Mouse (Mus musculus) lung, embryonic 14.5 days (tissue): ENCODE data around the gene Eea1. TPM values are rescaled to one million over a fixed set of nuclear protein-coding genes. Genes with fewer than 3 reads are reported as not detected.
"Not testable (repeated sequence)": the region's sequence is repeated elsewhere in the genome, so short reads cannot be mapped to it uniquely, and the experiment has no call there.

Source experiments
- ATAC-seq: fragments of 200-750 bp; cut with Nextera tagmentation; 2 replicates; pipeline ENCODE4 v1.8.0; 2017; ENCODE audit warnings: mild to moderate bottlenecking, moderate TSS enrichment, moderate library complexity; ENCODE audit not compliant: insufficient read depth
- DNase-seq: peaks from one replicate; pipeline ENCODE4 v3.0.0-alpha.2; 2015
- H3K27ac ChIP-seq: fragments of 300-500 bp; sonication (generic); 2 replicates; pipeline ENCODE4 v1.5.1; 2014; ENCODE audit warnings: low read depth, mild to moderate bottlenecking, moderate library complexity
- H3K27me3 ChIP-seq: fragments of 300-500 bp; sonication (generic); 2 replicates; pipeline ENCODE4 v1.6.1; 2014; ENCODE audit warnings: low read length, control low read depth; ENCODE audit not compliant: insufficient read depth
- H3K36me3 ChIP-seq: fragments of 300-500 bp; sonication (generic); 2 replicates; pipeline ENCODE4 v1.6.1; 2014; ENCODE audit warnings: control low read depth; ENCODE audit not compliant: insufficient read depth
- H3K4me1 ChIP-seq: fragments of 300-500 bp; sonication (generic); 2 replicates; pipeline ENCODE4 v1.6.1; 2014; ENCODE audit warnings: antibody characterized with exemption, control low read depth; ENCODE audit not compliant: insufficient read depth
- H3K4me2 ChIP-seq: fragments of 300-500 bp; sonication (generic); 2 replicates; pipeline ENCODE4 v1.6.1; 2014; ENCODE audit warnings: mild to moderate bottlenecking
- H3K4me3 ChIP-seq: fragments of 300-500 bp; sonication (generic); 2 replicates; pipeline ENCODE4 v1.5.1; 2014; ENCODE audit warnings: low read depth, low read length
- H3K9ac ChIP-seq: fragments of 300-500 bp; sonication (generic); 2 replicates; pipeline ENCODE4 v1.6.1; 2014
- H3K9me3 ChIP-seq: fragments of 300-500 bp; sonication (generic); 2 replicates; pipeline ENCODE4 v1.6.1; 2016; ENCODE audit warnings: low read depth, low read length, control low read depth
- CTCF ChIP-seq: IDR thresholded peaks from 2 replicates; pipeline ENCODE4 v1.5.1; 2016; ENCODE audit warnings: antibody characterized with exemption, low read depth
- WGBS: fragments of 180-500 bp; shearing (Covaris S2); extraction: QIAGEN DNeasy Blood & Tissue Kit; methylation state at CpG from one replicate; pipeline ENCODE4 v1.1.7; 2014; 5-methylcytosine and 5-hydroxymethylcytosine counted together
- polyA plus RNA-seq: library from polyadenylated mRNA; unstranded; fragments of >200 nt; fragmentation: Nextera tagmentation; extraction: Ambion mirVana; gene quantifications from 2 replicates; pipeline ENCODE4 v1.2.1, GENCODE M21; 2014

The Eea1 gene
- polyA plus RNA-seq, 1 experiment from 2014 or later, result 22.4 TPM

DNA sequence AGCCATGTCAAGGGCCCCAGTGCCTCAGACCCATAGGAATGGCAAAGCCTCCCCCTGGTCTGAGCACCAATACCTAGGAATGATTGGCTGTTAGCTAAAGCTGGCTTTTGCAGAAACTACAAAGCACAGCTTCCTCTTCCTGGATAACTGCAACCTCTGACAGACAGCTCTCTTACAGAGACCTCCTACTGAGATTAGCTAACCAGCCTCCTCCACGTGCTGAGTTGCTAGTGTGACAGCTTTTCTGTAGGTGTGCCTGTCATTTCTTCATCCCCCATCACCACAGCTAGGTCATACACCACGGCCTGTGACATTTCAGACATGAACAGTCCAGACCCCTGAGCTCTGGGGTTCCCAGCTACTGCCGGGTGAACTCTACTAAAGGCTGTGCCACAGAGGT, 126.9 kb downstream of the Eea1 start:
- WGBS, result 37% methylated on average over 3 of the region's 3 CpGs
- no peaks in the 10 kb centered on the region for H3K36me3 ChIP-seq
- no peaks in the 10 kb centered on the region for H3K9me3 ChIP-seq
- TF ChIP-seq CTCF, result no peak
- no peaks in the 10 kb centered on the region for H3K27me3 ChIP-seq
- H3K4me1 ChIP-seq, result no peaks in the 10 kb centered on the region
- no peak overlapping the region for H3K27ac ChIP-seq
- no peak overlapping the region for H3K4me2 ChIP-seq
- no peak for ATAC-seq
- no peak overlapping the region for H3K9ac ChIP-seq
- no peak overlapping the region for H3K4me3 ChIP-seq
- DNase-seq, result no peak

DNA sequence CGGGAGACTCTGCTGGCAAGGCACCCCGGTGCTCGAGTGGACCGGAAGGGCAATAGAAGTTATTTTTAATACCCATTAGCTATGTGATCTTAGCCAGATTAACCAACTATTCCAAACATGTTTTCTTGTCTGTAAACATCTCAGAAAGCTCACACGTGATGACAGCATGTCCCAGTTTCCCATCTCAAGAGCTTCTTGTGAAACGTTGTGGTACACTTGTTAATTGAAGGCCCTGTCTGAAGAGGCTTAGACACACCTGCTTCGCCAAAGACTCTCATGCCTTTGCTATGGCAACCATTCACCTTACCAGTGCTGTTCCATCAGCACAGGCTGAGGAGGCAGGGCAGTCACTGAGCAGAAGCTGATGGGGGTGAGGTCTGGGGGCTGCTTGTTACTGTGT, 133.9 kb downstream of the Eea1 start:
- Histone ChIP-seq H3K9me3 (no peaks in the 10 kb centered on the region), H3K4me2 (no peak overlapping the region), H3K9ac (no peak overlapping the region), H3K27ac (no peak overlapping the region), H3K36me3 (no peaks in the 10 kb centered on the region), H3K27me3 (no peaks in the 10 kb centered on the region), H3K4me1 (no peaks in the 10 kb centered on the region), H3K4me3 (no peak overlapping the region)
- ATAC-seq (no peak), DNase-seq (no peak)
- 65% methylated on average over 7 of the region's 7 CpGs for WGBS
- no peak for TF ChIP-seq CTCF

DNA sequence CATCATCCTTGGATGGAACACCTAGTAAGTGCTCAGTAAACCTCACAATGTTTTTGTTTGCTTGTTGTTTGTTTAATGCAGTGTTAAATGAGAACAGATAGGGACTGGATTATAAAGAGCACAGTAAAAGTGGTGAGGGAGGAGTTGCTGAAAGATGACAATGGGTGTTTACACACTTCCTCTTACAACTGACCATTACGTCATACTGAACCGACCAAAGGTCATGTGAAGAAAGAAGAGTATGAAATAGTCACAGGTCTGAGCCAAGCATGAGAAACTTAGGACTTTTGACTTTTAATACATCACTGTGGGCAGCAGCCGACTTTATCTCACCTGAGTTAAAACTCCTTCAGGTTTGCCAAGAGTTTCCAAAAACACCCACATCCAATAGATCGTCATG, 135.0 kb downstream of the Eea1 start:
- no peak for TF ChIP-seq CTCF
- ATAC-seq (no peak), DNase-seq (no peak)
- no peak overlapping the region for H3K4me2 ChIP-seq
- no peak overlapping the region for H3K27ac ChIP-seq
- H3K4me1 ChIP-seq, result no peaks in the 10 kb centered on the region
- H3K9me3 ChIP-seq, result no peaks in the 10 kb centered on the region
- H3K27me3 ChIP-seq, result no peaks in the 10 kb centered on the region
- H3K4me3 ChIP-seq, result no peak overlapping the region
- WGBS, result 41% methylated on average over 4 of the region's 4 CpGs
- H3K36me3 ChIP-seq, result no peaks in the 10 kb centered on the region
- H3K9ac ChIP-seq, result no peak overlapping the region

DNA sequence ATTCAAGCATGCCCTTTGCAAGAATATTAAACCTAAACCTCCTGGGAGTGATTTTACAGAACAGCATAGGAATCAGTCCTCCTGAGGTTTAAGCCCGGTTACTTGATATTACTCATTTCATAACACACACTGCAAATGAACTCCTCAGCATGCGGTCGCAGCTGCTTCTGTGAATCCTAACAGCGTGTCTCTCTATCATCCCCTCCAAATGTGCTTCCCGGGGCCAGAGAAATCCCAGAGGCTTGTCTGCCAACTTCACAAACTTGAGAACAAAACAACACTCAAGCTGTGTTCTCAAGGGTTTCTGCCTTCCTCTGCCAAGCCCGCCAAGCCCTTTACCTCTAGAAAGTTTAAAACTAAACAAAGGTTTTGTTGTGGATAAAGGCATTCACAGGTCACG, 135.4 kb downstream of the Eea1 start:
- TF ChIP-seq CTCF, result no peak
- Histone ChIP-seq H3K27ac (no peak overlapping the region), H3K4me1 (no peaks in the 10 kb centered on the region), H3K9me3 (no peaks in the 10 kb centered on the region), H3K27me3 (no peaks in the 10 kb centered on the region), H3K4me3 (no peak overlapping the region), H3K36me3 (no peaks in the 10 kb centered on the region), H3K9ac (no peak overlapping the region), H3K4me2 (no peak overlapping the region)
- peak; percentile 35 for DNase-seq
- WGBS, result 13% methylated on average over 7 of the region's 7 CpGs
- ATAC-seq, result no peak

DNA sequence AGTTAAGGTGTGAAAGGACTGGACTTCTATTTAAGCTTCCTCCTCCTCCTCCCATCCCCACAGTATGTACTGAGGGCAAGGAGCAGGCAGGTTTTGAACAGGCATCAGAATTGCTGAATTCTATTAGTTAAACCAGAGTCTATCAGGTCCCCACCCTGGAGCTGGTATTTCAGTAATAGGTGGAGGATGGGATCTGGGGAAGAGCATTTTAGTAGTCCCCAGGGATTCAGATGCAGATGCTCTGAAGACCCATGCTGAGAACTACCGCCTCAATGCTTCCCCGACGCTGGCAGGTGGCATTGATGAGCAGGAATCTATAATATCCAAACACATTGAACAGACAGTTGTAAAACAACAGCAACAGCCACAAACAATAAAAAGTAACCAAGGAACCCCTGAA, 136.0 kb downstream of the Eea1 start:
- Histone ChIP-seq H3K4me1 (no peaks in the 10 kb centered on the region), H3K36me3 (no peaks in the 10 kb centered on the region), H3K27ac (no peak overlapping the region), H3K9ac (no peak overlapping the region), H3K4me3 (no peak overlapping the region), H3K4me2 (no peak overlapping the region), H3K27me3 (no peaks in the 10 kb centered on the region), H3K9me3 (no peaks in the 10 kb centered on the region)
- ATAC-seq (no peak), DNase-seq (no peak)
- no peak for TF ChIP-seq CTCF
- WGBS, result 63% methylated on average over 3 of the region's 3 CpGs

DNA sequence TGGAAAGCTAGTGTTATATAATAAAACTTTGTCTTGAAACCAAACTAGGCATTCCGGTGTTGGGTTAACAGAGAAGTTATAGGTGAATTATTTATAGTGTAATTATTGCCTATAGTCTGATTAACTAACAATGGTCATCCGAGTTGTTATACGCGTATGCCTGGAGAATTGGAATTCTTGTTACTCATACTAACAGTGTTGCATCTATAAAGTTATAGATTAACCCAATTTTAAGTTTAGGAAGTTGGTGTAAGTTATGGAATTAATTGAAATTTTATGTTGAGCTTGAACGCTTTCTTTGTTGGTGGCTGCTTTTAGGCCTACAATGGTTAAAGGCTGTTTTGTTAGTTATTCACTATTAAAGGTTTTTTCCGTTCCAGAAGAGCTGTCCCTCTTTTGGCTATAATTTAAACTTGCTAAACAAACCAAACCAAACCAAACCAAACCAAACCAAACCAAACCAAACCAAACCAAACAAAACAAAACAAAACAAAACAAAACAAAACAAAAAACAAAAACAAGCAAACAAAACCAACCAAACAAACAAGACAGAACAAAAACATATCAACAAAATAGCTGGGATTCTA, 137.1 kb downstream of the Eea1 start:
- H3K4me1 ChIP-seq, H3K9ac ChIP-seq, H3K9me3 ChIP-seq, H3K4me3 ChIP-seq, H3K4me2 ChIP-seq, H3K27me3 ChIP-seq, H3K36me3 ChIP-seq, H3K27ac ChIP-seq, DNase-seq: not testable (repeated sequence)
- peak; percentile 100 for ATAC-seq
- 86% methylated on average over 6 of the region's 6 CpGs for WGBS

DNA sequence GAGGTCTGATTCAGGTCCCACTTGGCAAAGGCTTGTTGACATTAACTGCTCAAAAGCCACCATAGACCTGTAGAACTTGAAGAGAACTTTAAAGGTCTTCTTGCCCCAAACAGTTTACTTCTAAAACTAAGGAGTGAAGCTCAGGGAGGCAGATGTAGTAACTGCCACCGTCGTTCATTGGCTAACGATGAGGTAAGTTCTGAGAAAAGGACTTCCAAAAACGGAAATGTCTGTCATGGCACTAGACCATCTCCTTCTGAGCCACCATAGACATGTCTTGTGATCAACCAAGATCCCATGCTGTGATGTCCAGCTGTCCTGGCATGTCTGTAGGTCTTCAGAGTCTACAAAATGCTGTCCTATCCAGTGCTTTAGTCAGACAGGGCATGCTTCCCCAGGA, 139.4 kb downstream of the Eea1 start:
- DNase-seq (no peak), ATAC-seq (no peak)
- Histone ChIP-seq H3K9me3 (no peaks in the 10 kb centered on the region), H3K4me2 (no peak overlapping the region), H3K27ac (no peak overlapping the region), H3K9ac (no peak overlapping the region), H3K36me3 (no peaks in the 10 kb centered on the region), H3K4me1 (no peaks in the 10 kb centered on the region), H3K27me3 (no peaks in the 10 kb centered on the region), H3K4me3 (no peak overlapping the region)
- no peak for TF ChIP-seq CTCF
- 90% methylated on average over 4 of the region's 4 CpGs for WGBS
